Mouse (Mus musculus) testis, adult 2 months (tissue): ENCODE results near the gene B4galnt2.

Source experiments
- CTCF ChIP-seq: fragments of 200-500 bp; IDR thresholded peaks from 2 replicates; pipeline ENCODE4 v1.5.1; 2012; ENCODE audit warnings: low read depth, mild to moderate bottlenecking, inconsistent platforms, low read length, moderate library complexity; ENCODE audit not compliant: control insufficient read depth, insufficient read depth, insufficient replicate concordance
- POLR2A ChIP-seq: fragments of 200-500 bp; IDR thresholded peaks from 2 replicates; pipeline ENCODE4 v1.6.1; 2012; ENCODE audit warnings: low read depth, mild to moderate bottlenecking, inconsistent platforms, low read length, moderate library complexity; ENCODE audit not compliant: control insufficient read depth

- TF ChIP-seq CTCF (no peak), POLR2A (no peak)
Measured at GRCm38 (mm10) chr11:95957407-95957806, 42.7 kb upstream of the B4galnt2 start.
